Mouse (Mus musculus) intestine, postnatal 0 days (tissue): Measurements from ENCODE around the gene Gm45799. TPM values are rescaled to one million over a fixed set of nuclear protein-coding genes. Genes with fewer than 3 reads are reported as not detected.

Source experiments
- ATAC-seq: fragments of 200-750 bp; cut with Nextera tagmentation; 2 replicates; pipeline ENCODE4 v1.8.0; 2017; ENCODE audit warnings: mild to moderate bottlenecking, moderate TSS enrichment, moderate library complexity
- H3K27ac ChIP-seq: fragments of 300-500 bp; sonication (generic); 2 replicates; pipeline ENCODE4 v1.5.1; 2014; ENCODE audit warnings: mild to moderate bottlenecking, low read depth, low read length, moderate library complexity
- H3K27me3 ChIP-seq: fragments of 300-500 bp; sonication (generic); replicated peaks from 2 replicates; pipeline ENCODE4 v1.6.1; 2014; ENCODE audit warnings: low read length, mixed read lengths; ENCODE audit not compliant: control insufficient read depth, insufficient read depth
- H3K36me3 ChIP-seq: fragments of 300-500 bp; sonication (generic); 2 replicates; pipeline ENCODE4 v1.6.1; 2014; ENCODE audit warnings: mild to moderate bottlenecking, moderate library complexity; ENCODE audit not compliant: control insufficient read depth, insufficient read depth
- H3K4me1 ChIP-seq: fragments of 300-500 bp; sonication (generic); replicated peaks from 2 replicates; pipeline ENCODE4 v1.6.1; 2014; ENCODE audit warnings: antibody characterized with exemption, low read length, mixed read lengths; ENCODE audit not compliant: control insufficient read depth, insufficient read depth
- H3K4me2 ChIP-seq: fragments of 300-500 bp; sonication (generic); replicated peaks from 2 replicates; pipeline ENCODE4 v1.6.1; 2014; ENCODE audit warnings: low read depth, mild to moderate bottlenecking, moderate library complexity
- H3K4me3 ChIP-seq: fragments of 300-500 bp; sonication (generic); 2 replicates; pipeline ENCODE4 v1.5.1; 2014; ENCODE audit warnings: low read depth, low read length
- H3K9ac ChIP-seq: fragments of 300-500 bp; sonication (generic); 2 replicates; pipeline ENCODE4 v1.6.1; 2014; ENCODE audit warnings: mild to moderate bottlenecking, low read depth, low read length
- H3K9me3 ChIP-seq: fragments of 300-500 bp; sonication (generic); 2 replicates; pipeline ENCODE4 v1.6.1; 2016; ENCODE audit warnings: mixed run types; ENCODE audit not compliant: control insufficient read depth
- CTCF ChIP-seq: sonication (generic); IDR thresholded peaks from 2 replicates; pipeline ENCODE4 v1.5.1; 2016; ENCODE audit warnings: low read depth, mild to moderate bottlenecking, control low read depth, antibody characterized with exemption, moderate library complexity
- WGBS: fragments of 180-500 bp; shearing (Covaris S2); extraction: QIAGEN DNeasy Blood & Tissue Kit; methylation state at CpG from one replicate; pipeline ENCODE4 v1.1.7; 2014; 5-methylcytosine and 5-hydroxymethylcytosine counted together
- polyA plus RNA-seq: library from polyadenylated mRNA; unstranded; fragments of >200 nt; fragmentation: Nextera tagmentation; extraction: Ambion mirVana; gene quantifications from 2 replicates; pipeline ENCODE4 v1.2.1, GENCODE M21; 2015

Gm45799 gene
- polyA plus RNA-seq, 1 experiment from 2014 or later = 28.3 TPM

- Histone ChIP-seq H3K27ac (no peak overlapping the region), H3K4me3 (no peak overlapping the region), H3K4me1 (no peaks in the 10 kb centered on the region), H3K36me3 (peaks cover 10% of the 10 kb centered on the region; the same call in 1 of the 2 replicates), H3K4me2 (no peak overlapping the region), H3K9me3 (no peaks in the 10 kb centered on the region), H3K9ac (no peak overlapping the region), H3K27me3 (no peaks in the 10 kb centered on the region)
- ATAC-seq = no peak
- 30% methylated on average over 3 of the region's 3 CpGs for WGBS
- no peak for TF ChIP-seq CTCF
Observed at GRCm38 (mm10) chr7:105628633-105629032, 11.7 kb upstream of the Gm45799 start.

DNA sequence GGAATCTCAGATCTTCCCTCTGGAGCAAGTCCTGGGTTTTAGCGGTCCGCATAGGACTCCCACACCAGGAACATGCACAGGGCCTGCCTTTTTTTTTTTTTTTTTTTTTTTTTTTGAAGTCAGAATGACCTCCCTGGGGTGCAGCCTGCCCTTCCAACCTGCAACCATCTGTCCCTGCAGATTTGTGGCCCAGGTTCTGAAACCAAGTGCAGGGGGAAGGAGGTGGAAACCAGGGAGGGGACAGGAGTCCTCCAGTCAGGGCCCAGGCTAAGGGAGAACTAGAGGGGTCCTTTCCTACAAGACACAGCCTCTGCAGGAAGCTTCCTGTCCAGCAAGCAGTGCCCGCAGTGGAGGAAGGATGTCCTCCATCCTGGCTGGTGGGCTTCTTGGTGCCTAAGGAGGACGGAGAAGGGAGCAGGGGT lies 7.8 kb upstream of the Gm45799 start:
- peak overlapping the region; percentile 83 for H3K4me3 ChIP-seq
- peaks cover 22% of the 10 kb centered on the region for H3K36me3 ChIP-seq
- H3K9ac ChIP-seq = peak overlapping the region; percentile 69
- no peak for ATAC-seq
- no peaks in the 10 kb centered on the region for H3K9me3 ChIP-seq
- TF ChIP-seq CTCF = no peak
- no peaks in the 10 kb centered on the region for H3K4me1 ChIP-seq
- no peak overlapping the region for H3K27ac ChIP-seq
- no peaks in the 10 kb centered on the region for H3K27me3 ChIP-seq
- peak overlapping the region; percentile 94 for H3K4me2 ChIP-seq
- WGBS = 29% methylated on average over 4 of the region's 4 CpGs

DNA sequence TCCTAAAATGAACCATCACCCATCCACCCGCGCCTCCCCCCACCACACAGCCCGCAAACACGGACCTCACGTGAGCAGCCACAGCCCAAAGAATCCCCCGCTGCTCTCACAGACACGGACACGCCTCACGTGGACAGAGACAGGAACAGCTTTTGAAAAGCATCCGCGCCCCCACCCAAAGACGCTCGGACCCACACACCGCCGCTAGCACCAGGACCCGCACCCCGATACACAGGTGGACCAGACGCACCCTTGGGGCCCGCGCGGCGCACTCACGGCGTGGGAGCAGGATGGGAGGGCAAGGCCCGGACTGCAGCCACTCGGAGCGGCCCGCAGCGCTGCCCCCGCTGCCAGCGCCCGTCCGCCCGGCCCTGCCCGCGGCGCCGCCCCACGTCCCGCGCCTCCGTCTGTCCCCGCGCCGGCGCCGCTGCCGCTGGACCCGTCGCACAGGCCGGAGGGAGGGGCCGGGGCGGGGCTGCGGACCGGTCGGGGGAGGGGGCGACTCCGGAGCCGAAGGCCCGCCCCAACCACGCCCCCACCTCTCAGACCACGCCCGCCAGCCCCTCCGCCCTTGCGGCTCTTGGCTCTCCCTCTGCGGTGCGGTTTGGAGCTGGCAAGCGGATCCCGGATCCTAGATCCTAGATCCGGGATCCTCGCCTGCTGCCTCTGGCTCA lies 7.1 kb upstream of the Gm45799 start, which contains the start of gene Trim3:
TSS of gene Trim3 (minus strand) at position 445 of the 674 bp plus-strand sequence.
- Histone ChIP-seq H3K27ac (peak within 1 kb of the TSS; percentile 54), H3K4me1 (no peaks in the 10 kb centered on the region), H3K36me3 (peaks cover 28% of the 10 kb centered on the region), H3K9ac (peak within 1 kb of the TSS; percentile 69), H3K9me3 (no peaks in the 10 kb centered on the region), H3K4me3 (peak within 1 kb of the TSS; percentile 83), H3K4me2 (peak within 1 kb of the TSS; percentile 94), H3K27me3 (no peaks in the 10 kb centered on the region)
- peak; percentile 88 for ATAC-seq
- under 1% methylated on average over 43 of the region's 71 CpGs for WGBS
- TF ChIP-seq CTCF = 0 out of 2 replicates have a peak, but pooled peaks have one; percentile 5

GRCm38 (mm10) chr7:105633801-105634135 lies 6.6 kb upstream of the Gm45799 start:
- WGBS = 5% methylated on average over 10 of the region's 10 CpGs
- ATAC-seq = no peak; the same call in 1 of the 2 replicates
- Histone ChIP-seq H3K4me1 (no peaks in the 10 kb centered on the region), H3K4me3 (peak overlapping the region; percentile 83), H3K9me3 (no peaks in the 10 kb centered on the region), H3K27ac (peak overlapping the region; percentile 54), H3K27me3 (no peaks in the 10 kb centered on the region), H3K9ac (peak overlapping the region; percentile 69), H3K4me2 (peak overlapping the region; percentile 94), H3K36me3 (peaks cover 28% of the 10 kb centered on the region)
- TF ChIP-seq CTCF = no peak

DNA sequence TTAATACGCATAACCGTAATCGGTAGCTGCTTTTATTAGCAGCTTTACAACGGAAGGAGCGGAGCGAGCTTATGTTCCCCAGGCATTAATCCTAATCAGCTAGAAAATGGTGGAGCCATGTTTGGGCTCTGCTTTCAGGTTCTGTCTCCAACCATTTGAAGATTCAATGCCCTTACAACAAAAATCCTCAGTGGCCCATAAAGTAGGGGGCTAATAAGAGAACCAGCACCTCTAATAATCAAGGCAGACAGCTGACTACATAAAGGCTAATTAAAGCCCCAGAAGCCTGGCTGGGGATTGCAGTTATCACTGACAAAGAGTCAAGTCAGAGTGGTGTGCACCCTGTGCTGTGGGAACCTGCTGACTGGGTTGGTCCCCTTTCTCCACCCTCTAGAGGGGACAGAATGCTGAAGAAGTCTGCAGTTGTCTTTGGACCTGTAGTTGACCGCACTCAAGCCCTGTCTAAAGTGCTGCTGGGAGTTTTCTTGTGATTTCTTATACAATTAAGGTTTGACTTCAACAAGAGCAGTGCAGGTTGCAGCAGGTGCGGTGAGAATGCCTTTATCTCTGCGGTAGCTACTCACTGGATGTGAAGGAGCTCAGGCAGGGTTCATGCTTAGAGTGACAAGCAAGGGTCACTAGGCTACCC lies 6.0 kb upstream of the Gm45799 start:
- H3K4me1 ChIP-seq = no peaks in the 10 kb centered on the region
- H3K36me3 ChIP-seq = peaks cover 28% of the 10 kb centered on the region
- no peaks in the 10 kb centered on the region for H3K27me3 ChIP-seq
- no peaks in the 10 kb centered on the region for H3K9me3 ChIP-seq
- H3K27ac ChIP-seq = no peak overlapping the region
- H3K9ac ChIP-seq = peak overlapping the region; percentile 69; the same call in 1 of the 2 replicates
- ATAC-seq = no peak
- WGBS = 40% methylated on average over 9 of the region's 9 CpGs
- H3K4me3 ChIP-seq = peak overlapping the region; percentile 83
- no peak for TF ChIP-seq CTCF
- H3K4me2 ChIP-seq = peak overlapping the region; percentile 94

GRCm38 (mm10) chr7:105635726-105636125 lies 4.6 kb upstream of the Gm45799 start:
- no peaks in the 10 kb centered on the region for H3K27me3 ChIP-seq
- peaks cover 28% of the 10 kb centered on the region for H3K36me3 ChIP-seq
- no peak for TF ChIP-seq CTCF
- WGBS = 100% methylated on average over 2 of the region's 2 CpGs
- no peaks in the 10 kb centered on the region for H3K9me3 ChIP-seq
- no peaks in the 10 kb centered on the region for H3K4me1 ChIP-seq
- no peak overlapping the region for H3K4me3 ChIP-seq
- no peak overlapping the region for H3K4me2 ChIP-seq
- H3K27ac ChIP-seq = no peak overlapping the region
- no peak for ATAC-seq
- no peak overlapping the region for H3K9ac ChIP-seq
